Mouse (Mus musculus) Patski (cell line): ENCODE measurements around the gene Actrt2. TPM values are rescaled to one million over a fixed set of nuclear protein-coding genes. Genes with fewer than 3 reads are reported as not detected.

Source experiments
- ATAC-seq: fragments of 100-300 bp; one replicate; pipeline ENCODE4 v1.8.0; 2021
- CTCF ChIA-PET: fragments of 350-600 bp; sonication (Branson Sonifier 250); formaldehyde crosslinking; loops from one replicate; lab custom pipeline; 2022; ENCODE audit warnings: inconsistent platforms; lab: Charles Lee
- POLR2A ChIA-PET: fragments of 350-600 bp; sonication (Branson Sonifier 250); formaldehyde crosslinking; loops from one replicate; lab custom pipeline; 2022; ENCODE audit warnings: antibody characterized with exemption, inconsistent platforms; lab: Charles Lee
- DNase-seq: peaks from one replicate; pipeline ENCODE4 v3.0.0-alpha.2; 2011; ENCODE audit warnings: low read depth, low spot score
- H3K27me3 ChIP-seq: fragments of 371-371 bp; one replicate; pipeline ENCODE4 v1.5.1; 2021
- CTCF ChIP-seq: fragments of 100-300 bp; IDR thresholded peaks from one replicate; pipeline ENCODE4 v1.5.1; 2021
- in situ Hi-C: fragments of 300-500 bp; cut with MboI; formaldehyde crosslinking; loops from 3 replicates; pipeline ENCODE4 v1.11.1; 2018; ENCODE audit warnings: low pct_unique_long_range_greater_than_20kb, mixed read lengths
- polyA plus RNA-seq: library from polyadenylated mRNA; unstranded; gene quantifications from one replicate; pipeline ENCODE4 v1.2.3, GENCODE M21; 2021

Actrt2 gene
- polyA plus RNA-seq, 1 experiment from 2014 or later: not detected

GRCm38 (mm10) chr4:154683068-154683752 is 15.5 kb upstream of the Actrt2 start:
- CTCF ChIA-PET: no interaction called here
- POLR2A ChIA-PET: no interaction called here
- H3K27me3 ChIP-seq: peaks cover 5% of the 10 kb centered on the region
- no peak for TF ChIP-seq CTCF
- DNase-seq: no peak
- in situ Hi-C loops: no loop called here
- no peak for ATAC-seq

GRCm38 (mm10) chr4:154682311-154682710 is 14.6 kb upstream of the Actrt2 start:
- ATAC-seq (no peak), DNase-seq (no peak)
- POLR2A ChIA-PET: no interaction called here
- TF ChIP-seq CTCF: no peak
- peaks cover 5% of the 10 kb centered on the region for H3K27me3 ChIP-seq
- in situ Hi-C loops: no loop called here
- CTCF ChIA-PET: no interaction called here

- in situ Hi-C loops: loop anchor here (10.0 kb wide), 1 partner anchor 361 kb away; no protein-coding TSS in a partner anchor
- ATAC-seq (no peak), DNase-seq (no peak)
- POLR2A ChIA-PET: no interaction called here
- CTCF ChIA-PET: interaction anchor here (0.8 kb wide), 1 partner anchor 93 kb away, joined by 3 read pairs; no protein-coding TSS in a partner anchor
- peaks cover 25% of the 10 kb centered on the region for H3K27me3 ChIP-seq
- no peak for TF ChIP-seq CTCF
Observed at GRCm38 (mm10) chr4:154675441-154676000, 7.9 kb upstream of the Actrt2 start.

- DNase-seq (no peak), ATAC-seq (no peak)
- CTCF ChIA-PET: no interaction called here
- in situ Hi-C loops: loop anchor here (10.0 kb wide), 1 partner anchor 360 kb away; no protein-coding TSS in a partner anchor
- peaks cover 25% of the 10 kb centered on the region for H3K27me3 ChIP-seq
- POLR2A ChIA-PET: no interaction called here
- TF ChIP-seq CTCF: no peak
Observed at GRCm38 (mm10) chr4:154674966-154675365, 7.3 kb upstream of the Actrt2 start.

- no peak for DNase-seq
- POLR2A ChIA-PET: no interaction called here
- in situ Hi-C loops: loop anchor here (10.0 kb wide), 1 partner anchor 360 kb away; no protein-coding TSS in a partner anchor
- CTCF ChIA-PET: no interaction called here
- ATAC-seq: no peak
- peak; percentile 80 for TF ChIP-seq CTCF
- peaks cover 25% of the 10 kb centered on the region for H3K27me3 ChIP-seq
Observed at GRCm38 (mm10) chr4:154674541-154674940, 6.9 kb upstream of the Actrt2 start.

- TF ChIP-seq CTCF: no peak
- ATAC-seq (no peak), DNase-seq (no peak)
- peaks cover 25% of the 10 kb centered on the region for H3K27me3 ChIP-seq
- POLR2A ChIA-PET: no interaction called here
- in situ Hi-C loops: loop anchor here (10.0 kb wide), 1 partner anchor 359 kb away; no protein-coding TSS in a partner anchor
- CTCF ChIA-PET: no interaction called here
Observed at GRCm38 (mm10) chr4:154673986-154674385, 6.3 kb upstream of the Actrt2 start.

- CTCF ChIA-PET: no interaction called here
- TF ChIP-seq CTCF: no peak
- in situ Hi-C loops: loop anchor here (10.0 kb wide), 1 partner anchor 357 kb away; no protein-coding TSS in a partner anchor
- POLR2A ChIA-PET: no interaction called here
- ATAC-seq (no peak), DNase-seq (no peak)
- peaks cover 25% of the 10 kb centered on the region for H3K27me3 ChIP-seq
Observed at GRCm38 (mm10) chr4:154672027-154672426, 4.4 kb upstream of the Actrt2 start.

GRCm38 (mm10) chr4:154671232-154671912 is 3.7 kb upstream of the Actrt2 start:
- no peak for DNase-seq
- ChIA-PET POLR2A (no interaction called here), CTCF (no interaction called here)
- in situ Hi-C loops: loop anchor here (10.0 kb wide), 1 partner anchor 357 kb away; no protein-coding TSS in a partner anchor
- ATAC-seq: no peak
- H3K27me3 ChIP-seq: peaks cover 22% of the 10 kb centered on the region
- TF ChIP-seq CTCF: no peak

- CTCF ChIA-PET: no interaction called here
- H3K27me3 ChIP-seq: peaks cover 28% of the 10 kb centered on the region
- TF ChIP-seq CTCF: no peak
- in situ Hi-C loops: no loop called here
- DNase-seq (no peak), ATAC-seq (no peak)
- POLR2A ChIA-PET: no interaction called here
Observed at GRCm38 (mm10) chr4:154662681-154663215, 4.9 kb downstream of the Actrt2 start.

- peaks cover 26% of the 10 kb centered on the region for H3K27me3 ChIP-seq
- no peak for TF ChIP-seq CTCF
- ATAC-seq (no peak), DNase-seq (no peak)
- ChIA-PET POLR2A (no interaction called here), CTCF (no interaction called here)
- in situ Hi-C loops: no loop called here
Observed at GRCm38 (mm10) chr4:154661256-154661655, 6.4 kb downstream of the Actrt2 start.

GRCm38 (mm10) chr4:154660025-154660424 is 7.6 kb downstream of the Actrt2 start:
- no peak for TF ChIP-seq CTCF
- ChIA-PET CTCF (no interaction called here), POLR2A (no interaction called here)
- DNase-seq (no peak), ATAC-seq (no peak)
- H3K27me3 ChIP-seq: peaks cover 24% of the 10 kb centered on the region
- in situ Hi-C loops: no loop called here
